Comparison of ENCODE assay signal across 9 mouse cellular contexts in the genomic region with DNA sequence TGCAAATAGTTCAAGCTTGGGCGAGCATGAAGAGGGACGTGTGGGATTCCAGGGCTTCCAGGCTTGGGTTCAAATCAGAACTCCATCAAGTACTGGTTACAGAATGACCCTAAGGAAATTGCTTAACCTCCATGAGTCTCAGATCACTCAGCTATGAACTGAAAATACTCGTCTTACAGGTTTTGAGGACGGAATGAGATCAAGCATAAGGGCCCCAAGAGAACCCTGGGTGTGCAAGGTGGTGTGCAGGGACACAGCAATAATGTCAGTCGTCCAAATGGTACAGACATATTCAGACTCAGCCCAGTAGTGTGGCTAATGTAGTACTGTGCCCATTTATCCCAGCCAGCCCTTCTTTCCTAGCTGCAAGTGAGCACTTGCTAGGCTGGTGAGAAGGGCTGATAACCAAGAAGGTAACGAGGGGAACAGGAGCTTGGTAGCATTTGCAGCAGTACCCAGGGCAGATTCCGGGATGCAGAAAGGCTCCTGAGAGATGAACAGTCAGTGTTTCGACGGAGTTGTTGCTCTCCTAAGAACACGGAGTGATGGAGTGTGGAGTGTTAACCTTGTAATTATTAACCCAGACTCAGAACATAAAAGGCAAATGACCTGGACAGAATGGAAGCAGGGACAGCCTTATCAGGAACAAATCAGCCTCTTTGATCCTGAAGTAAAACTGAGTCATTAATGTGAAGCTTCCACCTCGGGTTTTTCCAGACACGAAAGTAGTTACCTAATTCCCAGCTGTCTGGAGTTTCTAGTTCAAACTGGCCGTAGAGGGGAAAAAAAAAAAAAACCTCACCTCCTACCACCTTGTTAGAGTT. TPM values are rescaled to one million over a fixed set of nuclear protein-coding genes. Genes with fewer than 3 reads are reported as not detected.
A peak's percentile ranks its signal among the peaks of the same experiment; 100 is the strongest.
DNase-seq lines count a peak whose midpoint lies in the region; ATAC-seq lines count a peak whose summit lies in the region.
"Had no signal": no experiment of that assay in that cellular context is flagged by ENCODE, and none has a peak within 500 bp of the region (broad histone marks: within the 10 kb centered on the region; RNA-seq: fewer than 3 reads in every experiment).

No protein-coding gene starts in this region.

- 71% methylated on average over 13 of the region's 13 CpGs for WGBS in heart, embryonic 10.5 days
- 62% methylated on average over 13 of the region's 13 CpGs for WGBS in midbrain, embryonic 15.5 days
- WGBS in midbrain, embryonic 11.5 days: 77% methylated on average over 13 of the region's 13 CpGs
- 27% methylated on average over 13 of the region's 13 CpGs for WGBS in limb, embryonic 13.5 days

- no peak overlapping the region for H3K4me3 ChIP-seq in heart, embryonic 10.5 days
- H3K4me3 ChIP-seq in midbrain, embryonic 15.5 days: no peak overlapping the region
- H3K4me3 ChIP-seq in midbrain, embryonic 11.5 days (ENCODE audit: low read depth, low read length): no peak overlapping the region
- peak overlapping the region; percentile 18; the same call in 1 of the 2 replicates for H3K4me3 ChIP-seq in limb, embryonic 13.5 days
- H3K4me3 ChIP-seq: midbrain, embryonic 12.5 days had no signal

- H3K9me3 ChIP-seq in heart, embryonic 10.5 days: no peaks in the 10 kb centered on the region
- no peaks in the 10 kb centered on the region for H3K9me3 ChIP-seq in midbrain, embryonic 15.5 days
- H3K9me3 ChIP-seq in midbrain, embryonic 11.5 days (ENCODE audit: control insufficient read depth, low read length): no peaks in the 10 kb centered on the region
- no peaks in the 10 kb centered on the region for H3K9me3 ChIP-seq in limb, embryonic 13.5 days
- H3K9me3 ChIP-seq: midbrain, embryonic 12.5 days had no signal

- no peak for ATAC-seq in midbrain, embryonic 15.5 days (replicated peaks)
- ATAC-seq in midbrain, embryonic 11.5 days (ENCODE audit: low FRiP score): no peak
- no peak for ATAC-seq in limb, embryonic 13.5 days (ENCODE audit: low FRiP score, low read depth)
- ATAC-seq in megakaryocyte, adult 5-6 weeks (ENCODE audit: poor library complexity, severe bottlenecking): no peak

- peaks cover 13% of the 10 kb centered on the region for H3K4me1 ChIP-seq in heart, embryonic 10.5 days
- peaks cover 11% of the 10 kb centered on the region for H3K4me1 ChIP-seq in midbrain, embryonic 15.5 days
- peaks cover 6% of the 10 kb centered on the region for H3K4me1 ChIP-seq in midbrain, embryonic 11.5 days (ENCODE audit: control insufficient read depth, insufficient read depth, low read length)
- peaks cover 16% of the 10 kb centered on the region for H3K4me1 ChIP-seq in limb, embryonic 13.5 days

- DNase-seq in heart, adult 11 months: peak; percentile 83
- no peak for DNase-seq in heart, embryonic 10.5 days (ENCODE audit: low spot score)
- no peak for DNase-seq in midbrain, embryonic 11.5 days (ENCODE audit: low spot score, missing footprints)
- DNase-seq in yolk sac, embryonic 10.5 days (ENCODE audit: low spot score): peak; percentile 32
- DNase-seq in urinary bladder, postnatal 36 days (ENCODE audit: low spot score in 2 of 2): no peak

- no peak overlapping the region for H3K4me2 ChIP-seq in midbrain, embryonic 15.5 days
- H3K4me2 ChIP-seq in midbrain, embryonic 11.5 days: no peak overlapping the region
- H3K4me2 ChIP-seq in limb, embryonic 13.5 days (replicated peaks): peak overlapping the region; percentile 58

- peaks cover 4% of the 10 kb centered on the region; the same call in 1 of the 2 replicates for H3K36me3 ChIP-seq in heart, embryonic 10.5 days
- no peaks in the 10 kb centered on the region for H3K36me3 ChIP-seq in midbrain, embryonic 15.5 days (replicated peaks)
- H3K36me3 ChIP-seq in midbrain, embryonic 11.5 days (ENCODE audit: control insufficient read depth, insufficient read depth, low read length): no peaks in the 10 kb centered on the region
- H3K36me3 ChIP-seq in limb, embryonic 13.5 days: no peaks in the 10 kb centered on the region
- H3K36me3 ChIP-seq: midbrain, embryonic 12.5 days had no signal

- no peaks in the 10 kb centered on the region for H3K27me3 ChIP-seq in heart, embryonic 10.5 days (ENCODE audit: insufficient read depth, poor library complexity, severe bottlenecking)
- no peaks in the 10 kb centered on the region for H3K27me3 ChIP-seq in midbrain, embryonic 15.5 days (replicated peaks)
- H3K27me3 ChIP-seq in midbrain, embryonic 11.5 days (ENCODE audit: control insufficient read depth, insufficient read depth, low read length): no peaks in the 10 kb centered on the region
- no peaks in the 10 kb centered on the region for H3K27me3 ChIP-seq in limb, embryonic 13.5 days

- H3K9ac ChIP-seq in midbrain, embryonic 15.5 days: no peak overlapping the region
- no peak overlapping the region for H3K9ac ChIP-seq in midbrain, embryonic 11.5 days (ENCODE audit: low read length)
- no peak overlapping the region for H3K9ac ChIP-seq in limb, embryonic 13.5 days
- H3K9ac ChIP-seq: midbrain, embryonic 12.5 days had no signal

- H3K27ac ChIP-seq in heart, embryonic 10.5 days: no peak overlapping the region
- peak overlapping the region; percentile 61; the same call in 1 of the 2 replicates for H3K27ac ChIP-seq in midbrain, embryonic 15.5 days
- H3K27ac ChIP-seq in midbrain, embryonic 11.5 days (ENCODE audit: low read depth, low read length): no peak overlapping the region
- H3K27ac ChIP-seq in limb, embryonic 13.5 days: no peak overlapping the region

RNA-seq across cellular contexts. Expression of gene Susd1, which starts 50.8 kb away (rescaled TPM):
- 8.1 and 9.7 TPM in 2 replicates for polyA plus RNA-seq in heart, embryonic 10.5 days (2016; fragmentation: Nextera tagmentation; extraction: Ambion mirVana)
- 0.96 and 1.1 TPM in 2 replicates for polyA plus RNA-seq in midbrain, embryonic 15.5 days (2015; fragmentation: Nextera tagmentation; extraction: Ambion mirVana)
- polyA plus RNA-seq in midbrain, embryonic 11.5 days (2014; fragmentation: Nextera tagmentation; extraction: Ambion mirVana): 1.0 and 1.5 TPM in 2 replicates
- polyA plus RNA-seq in limb, embryonic 13.5 days (2015; fragmentation: Nextera tagmentation; extraction: Ambion mirVana): 1.8 and 2.1 TPM in 2 replicates
- total RNA-seq in megakaryocyte, adult 5-6 weeks (2015): 16.3 and 24.0 TPM in 2 replicates
- 33.6 and 33.9 TPM in 2 replicates for total RNA-seq in megakaryocyte, adult 5-6 weeks (2017)

Comparison
In these comparisons a context has a peak if more than half of its experiments do, and no peak if none do; other contexts are left out.
1. DNase-seq: peak in heart, adult 11 months (single experiment) and yolk sac, embryonic 10.5 days (single experiment); none in heart, embryonic 10.5 days (single experiment), midbrain, embryonic 11.5 days (single experiment) and urinary bladder, postnatal 36 days (0 of 2).